Mouse (Mus musculus) limb, embryonic 13.5 days (tissue): Measurements from ENCODE around the gene Gm20388. TPM values are rescaled to one million over a fixed set of nuclear protein-coding genes. Genes with fewer than 3 reads are reported as not detected.

ENCODE experiments used
- ATAC-seq: fragments of 200-750 bp; cut with Nextera tagmentation; 2 replicates; pipeline ENCODE4 v1.8.0; 2017; ENCODE audit warnings: low read depth, moderate number of reproducible peaks, moderate TSS enrichment; ENCODE audit not compliant: low FRiP score
- H3K27ac ChIP-seq: fragments of 300-500 bp; sonication (generic); 2 replicates; pipeline ENCODE4 v1.5.1; 2015; ENCODE audit warnings: inconsistent platforms, mild to moderate bottlenecking, moderate library complexity
- H3K27me3 ChIP-seq: fragments of 300-500 bp; sonication (generic); 2 replicates; pipeline ENCODE4 v1.6.1; 2015; ENCODE audit warnings: mild to moderate bottlenecking, inconsistent platforms
- H3K36me3 ChIP-seq: fragments of 300-500 bp; sonication (generic); 2 replicates; pipeline ENCODE4 v1.6.1; 2015; ENCODE audit warnings: inconsistent platforms, mild to moderate bottlenecking, moderate library complexity
- H3K4me1 ChIP-seq: fragments of 300-500 bp; sonication (generic); 2 replicates; pipeline ENCODE4 v1.6.1; 2015; ENCODE audit warnings: inconsistent platforms
- H3K4me2 ChIP-seq: fragments of 300-500 bp; sonication (generic); replicated peaks from 2 replicates; pipeline ENCODE4 v1.6.1; 2015; ENCODE audit warnings: inconsistent platforms, mild to moderate bottlenecking, moderate library complexity
- H3K4me3 ChIP-seq: fragments of 300-500 bp; sonication (generic); 2 replicates; pipeline ENCODE4 v1.5.1; 2015; ENCODE audit warnings: moderate library complexity, mild to moderate bottlenecking, inconsistent platforms
- H3K9ac ChIP-seq: fragments of 300-500 bp; sonication (generic); 2 replicates; pipeline ENCODE4 v1.6.1; 2015; ENCODE audit warnings: mild to moderate bottlenecking, inconsistent platforms
- H3K9me3 ChIP-seq: fragments of 300-500 bp; sonication (generic); 2 replicates; pipeline ENCODE4 v1.6.1; 2016; ENCODE audit warnings: inconsistent platforms
- WGBS: fragments of 180-500 bp; shearing (Covaris S2); methylation state at CpG from one replicate; pipeline ENCODE4 v1.1.7; 2015; 5-methylcytosine and 5-hydroxymethylcytosine counted together
- polyA plus RNA-seq: library from polyadenylated mRNA; unstranded; fragments of >200 nt; fragmentation: Nextera tagmentation; extraction: Ambion mirVana; gene quantifications from 2 replicates; pipeline ENCODE4 v1.2.1, GENCODE M21; 2015

The Gm20388 gene
- polyA plus RNA-seq, 1 experiment from 2014 or later: 7.1 TPM

DNA sequence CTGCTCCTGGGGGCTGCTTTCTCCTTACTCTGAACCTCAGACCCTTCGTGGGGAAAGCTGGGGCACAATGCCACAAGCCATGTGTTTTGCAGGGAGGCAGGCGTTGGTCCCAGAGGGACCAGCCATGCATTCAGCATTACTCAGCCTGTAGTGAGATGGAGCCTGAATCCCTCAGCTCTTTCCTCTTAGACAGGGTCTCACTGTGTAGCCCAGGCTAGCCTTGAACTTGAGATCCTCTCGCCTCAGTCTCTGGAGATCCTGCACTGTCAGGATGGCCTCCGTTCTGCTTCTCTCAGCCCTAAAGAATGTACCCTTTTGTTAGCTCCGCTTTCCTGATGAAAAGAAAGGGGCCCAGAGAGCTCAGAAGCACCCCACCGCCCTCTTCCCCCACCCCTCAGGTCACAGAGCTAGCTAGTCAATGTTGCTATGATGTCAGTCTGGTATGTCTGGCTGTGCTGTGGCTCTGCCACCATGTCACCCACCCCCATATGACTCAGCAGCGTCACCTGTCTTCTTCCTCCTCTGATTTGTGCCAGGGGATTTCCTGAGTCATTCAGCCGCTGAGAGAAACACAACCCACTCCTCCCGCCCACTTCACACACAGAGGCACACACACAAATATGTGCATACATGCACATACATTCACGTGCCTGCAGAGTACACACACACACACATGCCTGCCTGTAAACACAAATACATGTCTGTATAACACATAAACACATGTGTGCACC, 314.9 kb downstream of the Gm20388 start:
- peaks cover 73% of the 10 kb centered on the region for H3K4me1 ChIP-seq

DNA sequence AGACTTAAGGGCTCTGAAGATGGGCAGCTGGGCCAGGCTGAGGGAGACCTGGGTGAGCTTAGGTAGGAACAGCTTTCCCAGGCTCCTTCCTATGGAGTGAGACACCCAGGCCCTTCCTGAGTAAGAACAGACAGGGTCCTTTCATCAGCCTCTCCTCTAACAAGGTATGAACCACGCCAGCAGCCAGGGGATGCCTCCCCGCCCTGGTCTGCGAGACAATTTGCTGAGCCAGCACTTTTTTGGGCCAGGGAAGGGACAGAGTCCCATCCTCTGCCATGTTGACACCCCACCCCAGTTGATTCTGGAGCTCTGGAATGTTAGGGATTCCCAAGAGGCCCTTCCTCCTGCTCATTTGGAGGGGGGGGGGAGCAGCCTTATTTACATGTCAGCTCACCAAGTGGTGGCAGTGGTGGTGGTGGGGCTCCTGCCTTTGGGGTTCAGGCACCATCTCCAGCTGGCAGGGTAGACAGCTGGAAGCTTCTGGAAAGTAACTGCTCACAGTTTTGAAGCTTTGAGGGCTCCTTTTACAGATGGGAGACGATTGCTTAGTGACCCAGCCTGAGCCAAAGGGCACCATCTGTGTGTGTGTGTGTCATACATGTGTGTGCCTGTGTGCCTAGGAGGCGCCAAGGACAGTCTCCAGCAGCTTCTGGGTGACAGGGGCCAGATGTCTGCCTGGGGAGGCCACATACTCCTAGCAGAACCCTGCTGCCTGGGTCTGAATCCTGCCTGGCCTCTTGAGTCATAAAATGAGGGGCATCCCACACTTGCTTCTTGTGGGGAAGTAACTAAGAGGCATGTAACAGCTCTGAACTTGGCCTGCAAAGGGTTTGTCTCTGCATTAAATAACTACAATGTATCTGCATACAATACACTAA, 316.3 kb downstream of the Gm20388 start:
- Histone ChIP-seq H3K9ac (no peak overlapping the region), H3K4me2 (peak overlapping the region; percentile 98), H3K36me3 (no peaks in the 10 kb centered on the region), H3K27me3 (0 out of 2 replicates have a peak, but pooled peaks cover 4% of the 10 kb centered on the region), H3K9me3 (no peaks in the 10 kb centered on the region), H3K4me3 (peak overlapping the region; percentile 73), H3K27ac (peak overlapping the region; percentile 63; the same call in 1 of the 2 replicates), H3K4me1 (peaks cover 85% of the 10 kb centered on the region)
- no peak for ATAC-seq
- WGBS: 40% methylated on average over 5 of the region's 5 CpGs

More for the DNA sequence above, 314.9 kb downstream of the Gm20388 start:
- Histone ChIP-seq H3K36me3 (no peaks in the 10 kb centered on the region), H3K9ac (no peak overlapping the region; the same call in 1 of the 2 replicates), H3K27me3 (0 out of 2 replicates have a peak, but pooled peaks cover 4% of the 10 kb centered on the region), H3K4me2 (no peak overlapping the region), H3K4me3 (no peak overlapping the region), H3K9me3 (no peaks in the 10 kb centered on the region), H3K27ac (peak overlapping the region; percentile 61)
- WGBS: 54% methylated on average over 10 of the region's 10 CpGs
- ATAC-seq: no peak

DNA sequence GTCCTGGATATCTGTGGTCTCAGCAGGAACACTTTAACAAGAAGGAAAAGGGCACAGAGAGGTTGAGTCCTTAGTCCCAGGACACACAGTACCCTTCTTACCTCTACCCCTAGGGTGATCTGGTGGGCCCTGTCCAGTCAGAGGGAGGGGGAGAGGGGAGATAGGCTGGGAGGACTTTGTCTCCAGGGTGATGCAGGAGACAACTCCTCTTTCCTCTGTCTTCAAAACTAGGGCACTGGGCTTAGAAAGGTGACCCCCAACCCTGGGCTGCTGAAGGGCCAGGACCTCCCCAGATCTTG, 316.9 kb downstream of the Gm20388 start:
- H3K27me3 ChIP-seq: 0 out of 2 replicates have a peak, but pooled peaks cover 4% of the 10 kb centered on the region
- peak overlapping the region; percentile 98 for H3K4me2 ChIP-seq
- peak overlapping the region; percentile 73 for H3K4me3 ChIP-seq
- peaks cover 85% of the 10 kb centered on the region for H3K4me1 ChIP-seq
- peak overlapping the region; percentile 64 for H3K9ac ChIP-seq
- H3K36me3 ChIP-seq: no peaks in the 10 kb centered on the region
- no peaks in the 10 kb centered on the region for H3K9me3 ChIP-seq
- H3K27ac ChIP-seq: peak overlapping the region; percentile 63; the same call in 1 of the 2 replicates
- no peak for ATAC-seq

DNA sequence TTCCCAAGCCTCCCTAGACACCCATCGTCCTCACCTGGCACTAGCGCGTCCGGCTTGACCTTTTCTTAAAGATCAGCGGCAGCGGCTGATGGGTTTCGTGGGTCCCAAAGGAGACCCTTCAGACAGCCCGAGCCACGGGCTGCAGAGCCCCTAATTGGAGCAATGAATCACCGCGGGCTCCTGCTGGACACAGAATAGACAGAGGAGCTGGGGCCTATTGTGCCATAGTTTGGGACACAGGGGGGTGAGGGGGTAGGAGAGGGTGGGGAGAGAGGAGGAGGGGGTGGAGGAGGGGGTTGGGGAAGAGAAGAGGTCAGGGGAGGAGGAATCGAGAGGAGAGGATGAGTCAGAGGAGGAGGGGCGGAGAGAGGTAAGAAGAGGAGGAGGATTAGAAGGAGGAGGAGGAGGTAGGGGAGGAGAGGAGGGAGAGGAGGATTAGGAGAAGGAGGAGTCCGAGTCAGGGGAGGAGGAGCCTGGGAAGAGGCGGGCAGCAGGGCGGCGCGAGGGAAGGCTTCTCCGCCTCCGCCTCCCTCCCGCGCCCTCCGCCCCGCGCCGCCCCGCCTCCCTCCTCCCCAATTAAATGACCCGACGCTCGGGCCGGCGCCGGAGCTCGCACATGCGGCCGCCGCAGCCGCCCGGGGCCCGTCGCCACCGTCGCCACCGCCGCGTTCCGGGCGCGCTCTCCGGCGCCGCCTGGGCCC, 317.4 kb downstream of the Gm20388 start, which contains the start of gene Gse1:
Gene Gse1, plus strand, starts transcription at position 566 of the 701 bp plus-strand sequence.
- 2% methylated on average over 31 of the region's 52 CpGs for WGBS
- peaks cover 85% of the 10 kb centered on the region for H3K4me1 ChIP-seq
- peak within 1 kb of the TSS; percentile 63; the same call in 1 of the 2 replicates for H3K27ac ChIP-seq
- peak within 1 kb of the TSS; percentile 73 for H3K4me3 ChIP-seq
- 0 out of 2 replicates have a peak, but pooled peaks cover 4% of the 10 kb centered on the region for H3K27me3 ChIP-seq
- peak; percentile 76 for ATAC-seq
- H3K36me3 ChIP-seq: no peaks in the 10 kb centered on the region
- peak within 1 kb of the TSS; percentile 98 for H3K4me2 ChIP-seq
- peak within 1 kb of the TSS; percentile 87 for H3K9ac ChIP-seq
- no peaks in the 10 kb centered on the region for H3K9me3 ChIP-seq

DNA sequence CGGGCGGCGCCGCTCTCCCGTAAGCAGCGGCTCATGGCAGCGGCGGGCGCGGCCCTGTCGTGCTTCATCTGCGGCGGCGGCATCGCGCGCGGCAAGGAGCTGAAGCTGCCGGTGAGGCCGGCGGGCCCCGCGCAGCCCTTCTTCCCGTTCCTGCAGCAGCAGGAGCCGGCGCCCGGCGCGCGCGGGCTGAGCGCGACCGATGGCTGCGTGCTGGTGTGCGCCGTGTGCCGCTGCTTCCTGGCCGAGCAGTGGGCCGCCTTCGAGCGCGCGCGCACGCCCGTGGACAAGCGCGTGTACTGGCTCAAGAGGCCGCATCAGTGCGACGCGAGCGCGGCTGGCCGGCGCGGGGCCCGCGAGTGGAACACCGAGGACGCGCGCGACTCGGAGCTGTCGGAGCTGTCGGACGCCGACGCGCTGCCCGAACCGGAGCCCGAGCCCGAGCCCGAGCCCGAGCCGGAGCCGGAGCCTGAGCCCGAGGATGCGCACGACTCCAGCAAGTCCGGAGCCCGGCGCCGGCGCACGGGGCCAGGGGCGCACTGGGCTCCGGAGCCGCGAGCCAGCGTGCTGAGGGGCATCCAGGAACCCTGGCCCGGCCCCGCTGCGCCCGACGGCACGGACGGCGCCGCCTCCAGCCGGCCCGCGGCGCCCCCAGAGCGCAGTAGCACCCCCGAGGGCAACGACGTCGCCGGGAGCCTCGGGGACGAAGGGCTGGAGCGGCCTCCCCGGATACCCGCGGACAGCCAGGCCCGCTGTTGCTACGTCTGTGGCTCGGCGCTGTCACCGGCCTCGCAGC, 318.3 kb downstream of the Gm20388 start:
- Histone ChIP-seq H3K36me3 (no peaks in the 10 kb centered on the region), H3K4me2 (peak overlapping the region; percentile 98), H3K4me1 (peaks cover 89% of the 10 kb centered on the region), H3K27ac (peak overlapping the region; percentile 58; the same call in 1 of the 2 replicates), H3K27me3 (0 out of 2 replicates have a peak, but pooled peaks cover 4% of the 10 kb centered on the region), H3K9ac (peak overlapping the region; percentile 87), H3K4me3 (peak overlapping the region; percentile 73), H3K9me3 (no peaks in the 10 kb centered on the region)
- ATAC-seq: no peak
- WGBS: under 1% methylated on average over 91 of the region's 125 CpGs

DNA sequence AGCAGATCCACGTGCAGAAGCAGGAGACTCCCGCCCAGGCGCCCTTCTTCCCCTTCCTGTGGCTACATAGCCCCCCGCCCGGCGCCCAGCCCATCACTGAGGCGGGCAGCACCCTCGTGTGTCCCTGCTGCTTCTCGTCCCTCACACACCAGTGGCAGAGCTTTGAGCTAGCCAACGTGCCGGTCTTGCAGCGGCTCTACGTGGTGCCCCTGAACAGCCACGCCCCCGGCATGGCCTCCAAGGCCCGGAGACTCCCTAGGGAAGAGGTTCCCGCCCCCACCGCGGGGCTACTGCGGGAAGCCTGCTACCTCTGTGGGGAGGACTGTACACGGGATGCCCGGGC, 318.9 kb downstream of the Gm20388 start:
- Histone ChIP-seq H3K27ac (no peak overlapping the region), H3K36me3 (no peaks in the 10 kb centered on the region), H3K4me3 (peak overlapping the region; percentile 73), H3K9ac (peak overlapping the region; percentile 87), H3K4me2 (peak overlapping the region; percentile 98), H3K9me3 (no peaks in the 10 kb centered on the region), H3K27me3 (0 out of 2 replicates have a peak, but pooled peaks cover 4% of the 10 kb centered on the region), H3K4me1 (peaks cover 89% of the 10 kb centered on the region)
- no peak for ATAC-seq
- 0% methylated on average over 20 of the region's 22 CpGs for whole genome bisulfite sequencing

DNA sequence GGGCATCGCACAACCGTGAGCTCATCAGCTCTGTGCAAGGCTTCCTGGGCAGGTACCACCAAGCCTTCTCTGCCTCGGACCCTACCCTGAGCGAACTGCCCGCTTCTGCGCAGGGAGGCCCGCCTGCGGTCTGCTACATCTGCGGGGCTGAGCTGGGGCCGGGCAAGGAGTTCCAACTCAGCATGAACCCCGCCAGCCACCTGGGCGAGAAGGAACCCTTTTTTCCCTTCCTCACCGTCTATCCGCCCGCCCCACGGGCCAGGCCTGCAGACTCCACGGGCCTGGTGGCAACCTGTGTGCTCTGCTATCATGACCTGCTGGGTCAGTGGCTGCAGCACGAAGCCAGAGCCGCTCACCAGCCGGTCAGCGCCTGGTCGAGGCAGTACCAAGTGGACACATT, 319.4 kb downstream of the Gm20388 start:
- no peaks in the 10 kb centered on the region for H3K9me3 ChIP-seq
- 5% methylated on average over 22 of the region's 22 CpGs for WGBS
- 0 out of 2 replicates have a peak, but pooled peaks cover 4% of the 10 kb centered on the region for H3K27me3 ChIP-seq
- peak overlapping the region; percentile 73 for H3K4me3 ChIP-seq
- ATAC-seq: no peak
- 0 out of 2 replicates have a peak, but pooled peaks cover 2% of the 10 kb centered on the region for H3K36me3 ChIP-seq
- peak overlapping the region; percentile 87 for H3K9ac ChIP-seq
- H3K4me2 ChIP-seq: peak overlapping the region; percentile 98
- H3K4me1 ChIP-seq: peaks cover 89% of the 10 kb centered on the region
- no peak overlapping the region for H3K27ac ChIP-seq

DNA sequence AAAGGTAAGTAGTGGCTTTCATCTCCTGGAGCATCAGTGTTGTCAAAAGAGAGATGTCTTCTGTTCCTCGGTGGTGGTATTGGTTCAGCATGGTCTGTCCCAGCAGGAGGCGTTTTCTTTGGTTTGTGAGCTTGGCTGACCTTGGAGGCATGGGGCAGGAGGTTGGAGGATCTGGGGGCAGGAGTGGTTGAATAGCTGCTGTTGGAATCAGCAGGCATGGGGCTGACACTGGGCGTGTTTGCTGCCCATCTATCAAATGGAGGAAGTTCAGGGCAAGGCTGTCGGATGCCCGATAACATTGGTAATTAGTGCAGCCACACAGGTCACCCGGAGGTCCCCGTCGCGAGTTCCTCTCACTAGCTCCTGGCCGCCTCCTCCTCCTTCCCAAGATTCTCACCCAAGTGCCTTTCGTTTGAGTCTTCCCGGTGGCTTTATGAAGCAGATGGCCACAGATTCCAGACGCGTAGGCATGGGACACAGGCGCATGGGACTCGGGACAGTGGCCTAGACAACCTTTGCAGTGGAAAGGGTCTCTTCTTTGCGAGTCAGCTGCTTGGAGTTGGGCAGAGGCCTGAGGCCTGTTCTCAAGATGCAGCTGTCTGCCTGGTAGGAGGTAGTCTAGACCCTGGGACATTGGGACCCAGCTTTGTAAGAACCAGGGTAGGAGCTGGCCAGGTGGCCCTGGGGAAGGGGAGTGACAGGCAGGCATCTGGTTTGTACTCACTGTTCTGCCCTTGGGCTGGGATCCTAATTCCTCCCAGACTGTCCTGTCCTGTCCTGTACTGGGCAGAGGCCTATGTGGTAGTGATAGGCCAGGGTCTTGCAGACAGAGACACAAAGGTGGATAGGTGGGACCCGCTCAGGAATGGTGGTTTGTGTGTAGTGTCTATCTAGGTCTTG, 320.3 kb downstream of the Gm20388 start:
- no peaks in the 10 kb centered on the region for H3K9me3 ChIP-seq
- no peak overlapping the region for H3K27ac ChIP-seq
- H3K4me3 ChIP-seq: peak overlapping the region; percentile 73

DNA sequence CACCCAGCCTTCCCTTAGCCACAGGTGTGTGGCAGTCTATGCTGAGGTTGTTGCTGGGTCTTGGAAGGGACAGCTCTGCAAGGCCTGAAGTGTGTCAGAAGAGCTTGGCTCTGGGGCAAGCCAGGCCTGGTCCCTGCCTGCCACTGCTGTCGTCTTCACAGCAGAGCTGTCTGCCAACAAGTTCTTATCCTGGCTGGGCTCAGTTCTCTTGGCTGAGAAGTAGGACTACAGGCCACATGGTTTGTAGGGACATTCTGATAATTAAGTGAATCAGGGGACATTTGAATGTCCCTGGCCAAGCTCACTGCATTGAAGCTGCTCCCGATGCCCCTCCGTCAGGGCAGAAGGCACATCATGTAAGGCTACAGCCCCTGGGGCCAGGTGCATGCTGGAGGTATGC, 321.2 kb downstream of the Gm20388 start:
- 56% methylated on average over 3 of the region's 3 CpGs for WGBS
- peak overlapping the region; percentile 87 for H3K9ac ChIP-seq
- H3K27ac ChIP-seq: no peak overlapping the region
- no peak for ATAC-seq
- H3K4me3 ChIP-seq: peak overlapping the region; percentile 73
- H3K36me3 ChIP-seq: peaks cover 17% of the 10 kb centered on the region
- H3K4me1 ChIP-seq: peaks cover 77% of the 10 kb centered on the region
- 0 out of 2 replicates have a peak, but pooled peaks cover 4% of the 10 kb centered on the region for H3K27me3 ChIP-seq
- H3K4me2 ChIP-seq: peak overlapping the region; percentile 98
- no peaks in the 10 kb centered on the region for H3K9me3 ChIP-seq

More for the DNA sequence above, 320.3 kb downstream of the Gm20388 start:
- H3K9ac ChIP-seq: peak overlapping the region; percentile 87
- H3K36me3 ChIP-seq: peaks cover 10% of the 10 kb centered on the region
- H3K27me3 ChIP-seq: 0 out of 2 replicates have a peak, but pooled peaks cover 4% of the 10 kb centered on the region
- 15% methylated on average over 18 of the region's 18 CpGs for WGBS
- peak overlapping the region; percentile 98 for H3K4me2 ChIP-seq
- H3K4me1 ChIP-seq: peaks cover 86% of the 10 kb centered on the region
- ATAC-seq: no peak

DNA sequence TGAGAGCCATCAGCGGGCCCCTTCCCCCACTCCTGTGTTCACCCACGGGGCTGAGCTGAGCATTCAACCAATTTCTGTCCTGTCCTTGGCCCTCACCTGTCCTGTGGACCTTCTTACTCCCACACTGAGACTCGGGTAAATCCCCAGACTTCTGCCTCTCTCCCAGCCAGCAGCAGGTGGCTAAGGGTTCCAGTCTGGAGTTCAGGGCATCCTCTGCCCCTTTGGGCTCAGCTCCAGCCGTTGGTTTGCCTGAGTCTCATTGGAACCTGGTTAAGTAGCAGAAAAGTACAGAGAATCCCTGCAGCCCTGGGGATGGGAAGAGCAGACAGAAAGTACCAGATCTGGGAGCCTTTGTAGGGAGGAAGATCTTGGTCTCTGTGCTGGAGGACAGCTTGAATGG, 321.8 kb downstream of the Gm20388 start:
- no peak overlapping the region for H3K27ac ChIP-seq
- H3K9ac ChIP-seq: peak overlapping the region; percentile 87
- H3K9me3 ChIP-seq: no peaks in the 10 kb centered on the region
- no peak for ATAC-seq
- peak overlapping the region; percentile 73 for H3K4me3 ChIP-seq
- 33% methylated on average over 4 of the region's 4 CpGs for WGBS
- peaks cover 23% of the 10 kb centered on the region for H3K36me3 ChIP-seq
- H3K4me1 ChIP-seq: peaks cover 72% of the 10 kb centered on the region
- peak overlapping the region; percentile 98 for H3K4me2 ChIP-seq
- H3K27me3 ChIP-seq: 0 out of 2 replicates have a peak, but pooled peaks cover 4% of the 10 kb centered on the region
